Mouse (Mus musculus) cerebellum, adult 11-12 months (tissue): ENCODE measurements at regions not wholly inside any gene's neighbourhood (a gene's known extent, or its start where the extent isn't known, plus 50 kb on each side); places are given as distances from the start of the nearest gene placed in this dataset.

Source experiments
- DNase-seq: peaks from one replicate; pipeline ENCODE4 v3.0.0; 2022

- no peak for DNase-seq
These were observed 56.5 kb upstream of the Lsm6 start for GRCm38 (mm10) chr8:78877423-78877822.

- no peak for DNase-seq
These were observed 68.8 kb upstream of the Lsm6 start for GRCm38 (mm10) chr8:78889708-78890107.

GRCm38 (mm10) chr8:78890571-78890970 is 69.6 kb upstream of the Lsm6 start:
- DNase-seq: no peak

- peak; percentile 35 for DNase-seq
These were observed 78.9 kb upstream of the Lsm6 start for GRCm38 (mm10) chr8:78899887-78900286.

- no peak for DNase-seq
These were observed 82.1 kb upstream of the Lsm6 start for GRCm38 (mm10) chr8:78903034-78903433.

- no peak for DNase-seq
These were observed 87.0 kb upstream of the Lsm6 start for GRCm38 (mm10) chr8:78907918-78908317.

- DNase-seq: no peak
These were observed 90.4 kb upstream of the Lsm6 start for GRCm38 (mm10) chr8:78911288-78911873.

- DNase-seq: no peak
These were observed 91.5 kb upstream of the Lsm6 start for GRCm38 (mm10) chr8:78912470-78912869.

GRCm38 (mm10) chr8:78913823-78914222 is 92.9 kb upstream of the Lsm6 start:
- DNase-seq: no peak

GRCm38 (mm10) chr8:78930610-78931397 is 97.4 kb upstream of the Zfp827 start:
- DNase-seq: no peak

- DNase-seq: no peak
These were observed 96.2 kb upstream of the Zfp827 start for GRCm38 (mm10) chr8:78932069-78932468.

- DNase-seq: no peak
These were observed 88.2 kb upstream of the Zfp827 start for GRCm38 (mm10) chr8:78940049-78940448.

- DNase-seq: no peak
These were observed 86.7 kb upstream of the Zfp827 start for GRCm38 (mm10) chr8:78941558-78941957.

GRCm38 (mm10) chr8:78944367-78944766 is 83.9 kb upstream of the Zfp827 start:
- no peak for DNase-seq

- DNase-seq: no peak
These were observed 82.6 kb upstream of the Zfp827 start for GRCm38 (mm10) chr8:78945607-78946006.

GRCm38 (mm10) chr8:78946085-78946484 is 82.2 kb upstream of the Zfp827 start:
- no peak for DNase-seq

GRCm38 (mm10) chr8:78975034-78975433 is 53.2 kb upstream of the Zfp827 start:
- no peak for DNase-seq
